Mouse (Mus musculus): ENCODE results near the gene 2510009E07Rik. TPM values are rescaled to one million over a fixed set of nuclear protein-coding genes. Genes with fewer than 3 reads are reported as not detected.

Gene 2510009E07Rik
- polyA plus RNA-seq, 1 experiment from 2014 or later = 12.5 TPM

GRCm38 (mm10) chr16:21664633-21665363 lies 29.7 kb downstream of the 2510009E07Rik start:
- Histone ChIP-seq H3K9me3 (ENCODE audit: control insufficient read depth, low read length) (0 out of 2 replicates have a peak, but pooled peaks cover 2% of the 10 kb centered on the region), H3K4me1 (ENCODE audit: control insufficient read depth, insufficient read depth, low read length) (0 out of 2 replicates have a peak, but pooled peaks cover 4% of the 10 kb centered on the region), H3K27me3 (ENCODE audit: control insufficient read depth, insufficient read depth, low read length) (peaks cover 3% of the 10 kb centered on the region; the same call in 1 of the 2 replicates), H3K27ac (ENCODE audit: low read depth, low read length) (no peak overlapping the region), H3K4me3 (ENCODE audit: low read length) (no peak overlapping the region), H3K4me2 (replicated peaks; ENCODE audit: low read depth, low read length) (no peak overlapping the region), H3K9ac (ENCODE audit: low read depth, low read length) (no peak overlapping the region), H3K36me3 (ENCODE audit: control insufficient read depth, insufficient read depth, low read length) (no peaks in the 10 kb centered on the region)
- WGBS = 25% methylated on average over 18 of the region's 18 CpGs
- ATAC-seq (ENCODE audit: low FRiP score, low TSS enrichment) = no peak

GRCm38 (mm10) chr16:21655961-21656360 lies 38.5 kb downstream of the 2510009E07Rik start:
- 89% methylated on average over 9 of the region's 9 CpGs for WGBS
- Histone ChIP-seq H3K9me3 (ENCODE audit: control insufficient read depth, low read length) (no peaks in the 10 kb centered on the region), H3K27me3 (ENCODE audit: control insufficient read depth, insufficient read depth, low read length) (no peaks in the 10 kb centered on the region), H3K4me2 (replicated peaks; ENCODE audit: low read depth, low read length) (no peak overlapping the region), H3K27ac (ENCODE audit: low read depth, low read length) (no peak overlapping the region), H3K9ac (ENCODE audit: low read depth, low read length) (no peak overlapping the region), H3K36me3 (ENCODE audit: control insufficient read depth, insufficient read depth, low read length) (no peaks in the 10 kb centered on the region), H3K4me1 (ENCODE audit: control insufficient read depth, insufficient read depth, low read length) (0 out of 2 replicates have a peak, but pooled peaks cover 4% of the 10 kb centered on the region), H3K4me3 (ENCODE audit: low read length) (no peak overlapping the region)
- no peak for ATAC-seq (ENCODE audit: low FRiP score, low TSS enrichment)

- Histone ChIP-seq H3K36me3 (ENCODE audit: control insufficient read depth, insufficient read depth, low read length) (no peaks in the 10 kb centered on the region), H3K4me1 (ENCODE audit: control insufficient read depth, insufficient read depth, low read length) (0 out of 2 replicates have a peak, but pooled peaks cover 2% of the 10 kb centered on the region), H3K4me3 (ENCODE audit: low read length) (no peak overlapping the region), H3K27me3 (ENCODE audit: control insufficient read depth, insufficient read depth, low read length) (no peaks in the 10 kb centered on the region), H3K9ac (ENCODE audit: low read depth, low read length) (no peak overlapping the region), H3K9me3 (ENCODE audit: control insufficient read depth, low read length) (no peaks in the 10 kb centered on the region), H3K4me2 (replicated peaks; ENCODE audit: low read depth, low read length) (no peak overlapping the region), H3K27ac (ENCODE audit: low read depth, low read length) (no peak overlapping the region)
- WGBS = 46% methylated on average over 6 of the region's 6 CpGs
- no peak for ATAC-seq (ENCODE audit: low FRiP score, low TSS enrichment)
Measured at GRCm38 (mm10) chr16:21655291-21655690, 39.2 kb downstream of the 2510009E07Rik start.

GRCm38 (mm10) chr16:21654384-21654783 lies 40.1 kb downstream of the 2510009E07Rik start:
- ATAC-seq (ENCODE audit: low FRiP score, low TSS enrichment) = no peak
- 88% methylated on average over 5 of the region's 5 CpGs for WGBS
- Histone ChIP-seq H3K9me3 (ENCODE audit: control insufficient read depth, low read length) (no peaks in the 10 kb centered on the region), H3K27me3 (ENCODE audit: control insufficient read depth, insufficient read depth, low read length) (no peaks in the 10 kb centered on the region), H3K4me1 (ENCODE audit: control insufficient read depth, insufficient read depth, low read length) (no peaks in the 10 kb centered on the region), H3K9ac (ENCODE audit: low read depth, low read length) (no peak overlapping the region), H3K27ac (ENCODE audit: low read depth, low read length) (no peak overlapping the region), H3K4me3 (ENCODE audit: low read length) (no peak overlapping the region), H3K4me2 (replicated peaks; ENCODE audit: low read depth, low read length) (no peak overlapping the region), H3K36me3 (ENCODE audit: control insufficient read depth, insufficient read depth, low read length) (no peaks in the 10 kb centered on the region)

- Histone ChIP-seq H3K4me3 (ENCODE audit: low read length) (no peak overlapping the region), H3K9me3 (ENCODE audit: control insufficient read depth, low read length) (no peaks in the 10 kb centered on the region), H3K4me1 (ENCODE audit: control insufficient read depth, insufficient read depth, low read length) (no peaks in the 10 kb centered on the region), H3K27ac (ENCODE audit: low read depth, low read length) (no peak overlapping the region), H3K27me3 (ENCODE audit: control insufficient read depth, insufficient read depth, low read length) (no peaks in the 10 kb centered on the region), H3K36me3 (ENCODE audit: control insufficient read depth, insufficient read depth, low read length) (no peaks in the 10 kb centered on the region), H3K9ac (ENCODE audit: low read depth, low read length) (no peak overlapping the region), H3K4me2 (replicated peaks; ENCODE audit: low read depth, low read length) (no peak overlapping the region)
- 84% methylated on average over 15 of the region's 15 CpGs for WGBS
- ATAC-seq (ENCODE audit: low FRiP score, low TSS enrichment) = no peak
Measured at GRCm38 (mm10) chr16:21653151-21653550, 41.3 kb downstream of the 2510009E07Rik start.

- H3K9me3 ChIP-seq (ENCODE audit: control insufficient read depth, low read length) = no peaks in the 10 kb centered on the region
- no peaks in the 10 kb centered on the region for H3K4me1 ChIP-seq (ENCODE audit: control insufficient read depth, insufficient read depth, low read length)
- H3K27ac ChIP-seq (ENCODE audit: low read depth, low read length) = no peak overlapping the region
- no peak for ATAC-seq (ENCODE audit: low FRiP score, low TSS enrichment)
- H3K27me3 ChIP-seq (ENCODE audit: control insufficient read depth, insufficient read depth, low read length) = no peaks in the 10 kb centered on the region
- no peaks in the 10 kb centered on the region for H3K36me3 ChIP-seq (ENCODE audit: control insufficient read depth, insufficient read depth, low read length)
- no peak overlapping the region for H3K4me2 ChIP-seq (replicated peaks; ENCODE audit: low read depth, low read length)
- no peak overlapping the region for H3K4me3 ChIP-seq (ENCODE audit: low read length)
- no peak overlapping the region for H3K9ac ChIP-seq (ENCODE audit: low read depth, low read length)
- WGBS = 89% methylated on average over 4 of the region's 4 CpGs
Measured at GRCm38 (mm10) chr16:21651161-21651560, 43.3 kb downstream of the 2510009E07Rik start.

GRCm38 (mm10) chr16:21650289-21650688 lies 44.2 kb downstream of the 2510009E07Rik start:
- H3K4me2 ChIP-seq (replicated peaks; ENCODE audit: low read depth, low read length) = no peak overlapping the region
- H3K9ac ChIP-seq (ENCODE audit: low read depth, low read length) = no peak overlapping the region
- H3K27me3 ChIP-seq (ENCODE audit: control insufficient read depth, insufficient read depth, low read length) = no peaks in the 10 kb centered on the region
- 91% methylated on average over 3 of the region's 3 CpGs for WGBS
- H3K4me1 ChIP-seq (ENCODE audit: control insufficient read depth, insufficient read depth, low read length) = no peaks in the 10 kb centered on the region
- no peaks in the 10 kb centered on the region for H3K9me3 ChIP-seq (ENCODE audit: control insufficient read depth, low read length)
- no peak for ATAC-seq (ENCODE audit: low FRiP score, low TSS enrichment)
- H3K27ac ChIP-seq (ENCODE audit: low read depth, low read length) = no peak overlapping the region
- no peaks in the 10 kb centered on the region for H3K36me3 ChIP-seq (ENCODE audit: control insufficient read depth, insufficient read depth, low read length)
- no peak overlapping the region for H3K4me3 ChIP-seq (ENCODE audit: low read length)

GRCm38 (mm10) chr16:21648800-21649199 lies 45.7 kb downstream of the 2510009E07Rik start:
- H3K27ac ChIP-seq (ENCODE audit: low read depth, low read length) = no peak overlapping the region
- H3K9me3 ChIP-seq (ENCODE audit: control insufficient read depth, low read length) = no peaks in the 10 kb centered on the region
- H3K4me2 ChIP-seq (replicated peaks; ENCODE audit: low read depth, low read length) = no peak overlapping the region
- H3K4me1 ChIP-seq (ENCODE audit: control insufficient read depth, insufficient read depth, low read length) = peaks cover 9% of the 10 kb centered on the region
- H3K9ac ChIP-seq (ENCODE audit: low read depth, low read length) = no peak overlapping the region
- no peaks in the 10 kb centered on the region for H3K27me3 ChIP-seq (ENCODE audit: control insufficient read depth, insufficient read depth, low read length)
- H3K36me3 ChIP-seq (ENCODE audit: control insufficient read depth, insufficient read depth, low read length) = no peaks in the 10 kb centered on the region
- no peak for ATAC-seq (ENCODE audit: low FRiP score, low TSS enrichment)
- 89% methylated on average over 4 of the region's 4 CpGs for WGBS
- no peak overlapping the region for H3K4me3 ChIP-seq (ENCODE audit: low read length)

GRCm38 (mm10) chr16:21646496-21646895 lies 48.0 kb downstream of the 2510009E07Rik start:
- H3K4me3 ChIP-seq (ENCODE audit: low read length) = no peak overlapping the region
- H3K4me1 ChIP-seq (ENCODE audit: control insufficient read depth, insufficient read depth, low read length) = peaks cover 15% of the 10 kb centered on the region
- H3K27me3 ChIP-seq (ENCODE audit: control insufficient read depth, insufficient read depth, low read length) = no peaks in the 10 kb centered on the region
- H3K4me2 ChIP-seq (replicated peaks; ENCODE audit: low read depth, low read length) = no peak overlapping the region
- H3K27ac ChIP-seq (ENCODE audit: low read depth, low read length) = no peak overlapping the region
- no peaks in the 10 kb centered on the region for H3K9me3 ChIP-seq (ENCODE audit: control insufficient read depth, low read length)
- H3K36me3 ChIP-seq (ENCODE audit: control insufficient read depth, insufficient read depth, low read length) = no peaks in the 10 kb centered on the region
- no peak overlapping the region for H3K9ac ChIP-seq (ENCODE audit: low read depth, low read length)
- 69% methylated on average over 3 of the region's 3 CpGs for WGBS
- ATAC-seq (ENCODE audit: low FRiP score, low TSS enrichment) = no peak
